Mouse (Mus musculus): ENCODE results near the gene Pla1a. TPM values are rescaled to one million over a fixed set of nuclear protein-coding genes. Genes with fewer than 3 reads are reported as not detected.

The Pla1a gene
- total RNA-seq, 2 experiments from 2014 or later: not detected

GRCm38 (mm10) chr16:38396155-38396554 is 36.8 kb downstream of the Pla1a start:
- ATAC-seq (replicated peaks; ENCODE audit: low FRiP score, low TSS enrichment, poor library complexity, severe bottlenecking): peak; percentile 48; the same call in 1 of the 2 replicates

- ATAC-seq (replicated peaks; ENCODE audit: low FRiP score, low TSS enrichment, poor library complexity, severe bottlenecking): no peak
These were observed 37.8 kb downstream of the Pla1a start for GRCm38 (mm10) chr16:38395060-38395730.

GRCm38 (mm10) chr16:38394191-38394618 is 38.7 kb downstream of the Pla1a start:
- ATAC-seq (replicated peaks; ENCODE audit: low FRiP score, low TSS enrichment, poor library complexity, severe bottlenecking): no peak

- ATAC-seq (replicated peaks; ENCODE audit: low FRiP score, low TSS enrichment, poor library complexity, severe bottlenecking): no peak
These were observed 40.6 kb downstream of the Pla1a start for GRCm38 (mm10) chr16:38392126-38392894.

- ATAC-seq (replicated peaks; ENCODE audit: low FRiP score, low TSS enrichment, poor library complexity, severe bottlenecking): no peak
These were observed 42.6 kb downstream of the Pla1a start for GRCm38 (mm10) chr16:38390322-38390721.

- ATAC-seq (replicated peaks; ENCODE audit: low FRiP score, low TSS enrichment, poor library complexity, severe bottlenecking): no peak
These were observed 43.6 kb downstream of the Pla1a start for GRCm38 (mm10) chr16:38389284-38389893.

- no peak for ATAC-seq (replicated peaks; ENCODE audit: low FRiP score, low TSS enrichment, poor library complexity, severe bottlenecking)
These were observed 44.2 kb downstream of the Pla1a start for GRCm38 (mm10) chr16:38388757-38389156.

GRCm38 (mm10) chr16:38387389-38387788 is 45.6 kb downstream of the Pla1a start:
- ATAC-seq (replicated peaks; ENCODE audit: low FRiP score, low TSS enrichment, poor library complexity, severe bottlenecking): 0 out of 2 replicates have a peak, but pooled peaks have one; percentile 14

- no peak for ATAC-seq (replicated peaks; ENCODE audit: low FRiP score, low TSS enrichment, poor library complexity, severe bottlenecking)
These were observed 47.2 kb downstream of the Pla1a start for GRCm38 (mm10) chr16:38385700-38386099.

- no peak for ATAC-seq (replicated peaks; ENCODE audit: low FRiP score, low TSS enrichment, poor library complexity, severe bottlenecking)
These were observed 47.7 kb downstream of the Pla1a start for GRCm38 (mm10) chr16:38385184-38385634.

- peak; percentile 92 for ATAC-seq (replicated peaks; ENCODE audit: low FRiP score, low TSS enrichment, poor library complexity, severe bottlenecking)
These were observed 49.3 kb downstream of the Pla1a start for GRCm38 (mm10) chr16:38383683-38384082.

GRCm38 (mm10) chr16:38379926-38380325 is 53.0 kb downstream of the Pla1a start:
- ATAC-seq (replicated peaks; ENCODE audit: low FRiP score, low TSS enrichment, poor library complexity, severe bottlenecking): no peak

GRCm38 (mm10) chr16:38379493-38379892 is 53.5 kb downstream of the Pla1a start:
- no peak for ATAC-seq (replicated peaks; ENCODE audit: low FRiP score, low TSS enrichment, poor library complexity, severe bottlenecking)

- no peak for ATAC-seq (replicated peaks; ENCODE audit: low FRiP score, low TSS enrichment, poor library complexity, severe bottlenecking)
These were observed 53.9 kb downstream of the Pla1a start for GRCm38 (mm10) chr16:38379088-38379487.

GRCm38 (mm10) chr16:38378591-38378990 is 54.4 kb downstream of the Pla1a start:
- no peak for ATAC-seq (replicated peaks; ENCODE audit: low FRiP score, low TSS enrichment, poor library complexity, severe bottlenecking)

GRCm38 (mm10) chr16:38377546-38377945 is 55.4 kb downstream of the Pla1a start:
- ATAC-seq (replicated peaks; ENCODE audit: low FRiP score, low TSS enrichment, poor library complexity, severe bottlenecking): no peak

- no peak for ATAC-seq (replicated peaks; ENCODE audit: low FRiP score, low TSS enrichment, poor library complexity, severe bottlenecking)
These were observed 56.1 kb downstream of the Pla1a start for GRCm38 (mm10) chr16:38376841-38377249.

- no peak for ATAC-seq (replicated peaks; ENCODE audit: low FRiP score, low TSS enrichment, poor library complexity, severe bottlenecking)
These were observed 56.6 kb downstream of the Pla1a start for GRCm38 (mm10) chr16:38376163-38376840.

- ATAC-seq (replicated peaks; ENCODE audit: low FRiP score, low TSS enrichment, poor library complexity, severe bottlenecking): no peak
These were observed 57.8 kb downstream of the Pla1a start for GRCm38 (mm10) chr16:38375182-38375581.

All from megakaryocyte-erythroid progenitor cell, adult 5-6 weeks (primary cell).